Mouse (Mus musculus) intestine, embryonic 15.5 days (tissue): Measurements from ENCODE around the gene Ttc4. TPM values are rescaled to one million over a fixed set of nuclear protein-coding genes. Genes with fewer than 3 reads are reported as not detected.

Source experiments
- ATAC-seq: fragments of 200-750 bp; cut with Nextera tagmentation; 2 replicates; pipeline ENCODE4 v1.8.0; 2017; ENCODE audit warnings: moderate TSS enrichment, moderate library complexity
- H3K27ac ChIP-seq: fragments of 300-500 bp; sonication (generic); 2 replicates; pipeline ENCODE4 v1.5.1; 2015; ENCODE audit warnings: mild to moderate bottlenecking, inconsistent platforms
- H3K27me3 ChIP-seq: fragments of 300-500 bp; sonication (generic); replicated peaks from 2 replicates; pipeline ENCODE4 v1.6.1; 2015; ENCODE audit warnings: inconsistent platforms
- H3K36me3 ChIP-seq: fragments of 300-500 bp; sonication (generic); 2 replicates; pipeline ENCODE4 v1.6.1; 2015; ENCODE audit warnings: inconsistent platforms
- H3K4me1 ChIP-seq: fragments of 300-500 bp; sonication (generic); replicated peaks from 2 replicates; pipeline ENCODE4 v1.6.1; 2015; ENCODE audit warnings: inconsistent platforms
- H3K4me2 ChIP-seq: fragments of 300-500 bp; sonication (generic); replicated peaks from 2 replicates; pipeline ENCODE4 v1.6.1; 2015; ENCODE audit warnings: mild to moderate bottlenecking, inconsistent platforms
- H3K4me3 ChIP-seq: fragments of 300-500 bp; sonication (generic); replicated peaks from 2 replicates; pipeline ENCODE4 v1.5.1; 2015; ENCODE audit warnings: inconsistent platforms
- H3K9ac ChIP-seq: fragments of 300-500 bp; sonication (generic); 2 replicates; pipeline ENCODE4 v1.6.1; 2015; ENCODE audit warnings: inconsistent platforms
- H3K9me3 ChIP-seq: fragments of 300-500 bp; sonication (generic); 2 replicates; pipeline ENCODE4 v1.6.1; 2016; ENCODE audit warnings: inconsistent platforms
- WGBS: fragments of 180-500 bp; shearing (Covaris S2); methylation state at CpG from one replicate; pipeline ENCODE4 v1.1.7; 2015; 5-methylcytosine and 5-hydroxymethylcytosine counted together
- polyA plus RNA-seq: library from polyadenylated mRNA; unstranded; fragments of >200 nt; fragmentation: Nextera tagmentation; extraction: Ambion mirVana; gene quantifications from 2 replicates; pipeline ENCODE4 v1.2.1, GENCODE M21; 2015

The Ttc4 gene
- polyA plus RNA-seq, 1 experiment from 2014 or later = 72.0 TPM

DNA sequence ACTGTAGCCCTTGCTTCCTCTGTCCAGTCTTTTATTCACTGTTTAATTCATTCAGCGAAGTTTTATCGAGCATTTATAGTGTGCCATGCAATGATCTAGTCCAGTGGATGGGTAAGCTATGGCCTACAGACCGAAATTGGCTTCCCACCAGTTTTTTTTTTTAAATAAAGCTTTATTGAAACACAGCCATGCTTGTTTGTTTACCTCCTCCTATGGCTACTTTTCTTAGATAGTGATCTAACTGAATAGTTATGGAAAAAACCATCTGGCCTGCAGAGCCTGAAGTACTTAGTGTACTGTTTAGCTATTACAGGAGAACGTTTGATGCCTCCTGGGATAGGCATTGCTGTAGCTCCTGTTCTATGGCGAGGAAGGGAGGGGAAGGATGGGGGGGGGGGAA is 32.9 kb downstream of the Ttc4 start:
- ATAC-seq = no peak

GRCm38 (mm10) chr4:106644218-106644610 is 34.5 kb downstream of the Ttc4 start:
- WGBS = 58% methylated on average over 6 of the region's 6 CpGs

More for the DNA sequence above, 32.9 kb downstream of the Ttc4 start:
- Histone ChIP-seq H3K27me3 (no peaks in the 10 kb centered on the region), H3K9ac (no peak overlapping the region), H3K4me3 (no peak overlapping the region), H3K4me1 (peaks cover 20% of the 10 kb centered on the region), H3K4me2 (no peak overlapping the region), H3K9me3 (no peaks in the 10 kb centered on the region), H3K36me3 (no peaks in the 10 kb centered on the region), H3K27ac (no peak overlapping the region)
- WGBS = 77% methylated on average over 5 of the region's 5 CpGs

DNA sequence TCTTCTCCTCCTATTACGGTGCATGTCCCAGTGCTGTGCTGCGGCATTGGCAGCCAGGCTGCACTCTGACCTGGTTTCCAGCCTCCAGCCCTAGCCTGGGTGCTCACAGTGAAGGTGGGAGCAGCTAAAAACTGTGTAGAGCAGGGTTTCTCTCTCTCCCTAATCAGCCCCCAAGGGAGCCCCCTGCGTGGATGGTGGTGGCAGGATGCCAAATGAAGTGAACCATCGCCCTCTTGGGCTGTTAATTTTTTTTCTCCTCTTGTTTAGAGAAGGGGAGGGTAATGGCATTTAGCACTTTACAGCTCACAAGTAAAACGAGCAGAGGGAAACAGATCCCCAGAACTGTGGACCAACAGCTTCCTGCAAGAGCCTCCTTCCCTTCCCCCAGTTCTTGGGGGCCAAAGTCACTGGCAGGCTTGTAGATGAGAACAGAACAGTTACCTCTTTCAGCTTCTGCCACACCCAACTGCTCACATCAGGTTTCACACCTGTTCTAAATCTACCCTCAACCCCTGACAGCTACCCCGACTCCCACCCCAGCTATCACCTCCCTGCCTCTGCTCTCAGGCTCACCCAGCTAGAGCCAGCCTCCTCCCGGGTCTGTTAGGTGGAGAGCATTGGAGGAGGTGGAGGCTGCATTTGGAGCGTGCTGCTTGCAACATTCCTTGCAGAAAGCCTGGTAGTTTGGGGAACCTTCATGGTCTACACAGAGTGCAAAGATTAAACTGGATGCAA is 35.1 kb downstream of the Ttc4 start:
- H3K4me2 ChIP-seq = peak overlapping the region; percentile 42

More at GRCm38 (mm10) chr4:106644218-106644610, 34.5 kb downstream of the Ttc4 start:
- Histone ChIP-seq H3K9ac (0 out of 2 replicates have a peak overlapping the region, but pooled peaks have one; percentile 13), H3K27ac (peak overlapping the region; percentile 71), H3K36me3 (no peaks in the 10 kb centered on the region), H3K4me3 (no peak overlapping the region), H3K9me3 (no peaks in the 10 kb centered on the region), H3K4me1 (peaks cover 20% of the 10 kb centered on the region), H3K27me3 (no peaks in the 10 kb centered on the region), H3K4me2 (no peak overlapping the region)
- no peak for ATAC-seq

DNA sequence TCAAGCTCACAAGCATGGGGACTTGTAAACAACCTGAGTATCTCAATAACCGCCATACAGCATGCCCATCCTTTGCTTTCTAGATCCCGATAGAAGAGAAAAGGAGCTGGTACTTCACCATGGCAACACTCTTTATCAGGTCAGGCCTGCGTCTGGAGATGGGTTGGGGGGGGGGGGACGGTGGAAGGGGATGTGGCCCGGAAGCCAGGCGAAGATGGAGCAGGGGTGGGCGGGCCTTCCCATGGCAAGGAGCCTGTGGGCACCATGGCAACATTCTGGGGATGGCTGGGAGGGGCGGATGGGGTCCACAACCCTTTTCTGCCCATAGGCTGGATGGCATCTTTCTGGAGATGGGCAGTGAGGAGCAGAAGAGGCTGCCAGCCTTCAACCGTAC is 44.7 kb downstream of the Ttc4 start:
- H3K27me3 ChIP-seq = no peaks in the 10 kb centered on the region
- H3K4me3 ChIP-seq = no peak overlapping the region
- H3K36me3 ChIP-seq = no peaks in the 10 kb centered on the region
- 44% methylated on average over 9 of the region's 9 CpGs for WGBS
- H3K9ac ChIP-seq = no peak overlapping the region
- H3K27ac ChIP-seq = peak overlapping the region; percentile 60; the same call in 1 of the 2 replicates
- peaks cover 20% of the 10 kb centered on the region for H3K4me1 ChIP-seq
- H3K4me2 ChIP-seq = no peak overlapping the region
- no peaks in the 10 kb centered on the region for H3K9me3 ChIP-seq
- no peak for ATAC-seq

More for the DNA sequence above, 35.1 kb downstream of the Ttc4 start:
- Histone ChIP-seq H3K9me3 (no peaks in the 10 kb centered on the region), H3K9ac (0 out of 2 replicates have a peak overlapping the region, but pooled peaks have one; percentile 13), H3K27me3 (no peaks in the 10 kb centered on the region), H3K4me3 (no peak overlapping the region), H3K4me1 (peaks cover 20% of the 10 kb centered on the region), H3K36me3 (no peaks in the 10 kb centered on the region), H3K27ac (peak overlapping the region; percentile 71)
- WGBS = 8% methylated on average over 8 of the region's 8 CpGs
- ATAC-seq = peak; percentile 82

- no peak overlapping the region for H3K9ac ChIP-seq
- ATAC-seq = no peak
Observed at GRCm38 (mm10) chr4:106633281-106634085, 45.3 kb downstream of the Ttc4 start.

GRCm38 (mm10) chr4:106632313-106632712 is 46.4 kb downstream of the Ttc4 start:
- ATAC-seq = no peak
- 22% methylated on average over 2 of the region's 3 CpGs for WGBS
- no peaks in the 10 kb centered on the region for H3K36me3 ChIP-seq

More at GRCm38 (mm10) chr4:106633281-106634085, 45.3 kb downstream of the Ttc4 start:
- Histone ChIP-seq H3K9me3 (no peaks in the 10 kb centered on the region), H3K4me1 (peaks cover 22% of the 10 kb centered on the region), H3K4me3 (no peak overlapping the region), H3K27ac (peak overlapping the region; percentile 60), H3K27me3 (no peaks in the 10 kb centered on the region), H3K36me3 (no peaks in the 10 kb centered on the region), H3K4me2 (no peak overlapping the region)
- WGBS = 33% methylated on average over 8 of the region's 8 CpGs

DNA sequence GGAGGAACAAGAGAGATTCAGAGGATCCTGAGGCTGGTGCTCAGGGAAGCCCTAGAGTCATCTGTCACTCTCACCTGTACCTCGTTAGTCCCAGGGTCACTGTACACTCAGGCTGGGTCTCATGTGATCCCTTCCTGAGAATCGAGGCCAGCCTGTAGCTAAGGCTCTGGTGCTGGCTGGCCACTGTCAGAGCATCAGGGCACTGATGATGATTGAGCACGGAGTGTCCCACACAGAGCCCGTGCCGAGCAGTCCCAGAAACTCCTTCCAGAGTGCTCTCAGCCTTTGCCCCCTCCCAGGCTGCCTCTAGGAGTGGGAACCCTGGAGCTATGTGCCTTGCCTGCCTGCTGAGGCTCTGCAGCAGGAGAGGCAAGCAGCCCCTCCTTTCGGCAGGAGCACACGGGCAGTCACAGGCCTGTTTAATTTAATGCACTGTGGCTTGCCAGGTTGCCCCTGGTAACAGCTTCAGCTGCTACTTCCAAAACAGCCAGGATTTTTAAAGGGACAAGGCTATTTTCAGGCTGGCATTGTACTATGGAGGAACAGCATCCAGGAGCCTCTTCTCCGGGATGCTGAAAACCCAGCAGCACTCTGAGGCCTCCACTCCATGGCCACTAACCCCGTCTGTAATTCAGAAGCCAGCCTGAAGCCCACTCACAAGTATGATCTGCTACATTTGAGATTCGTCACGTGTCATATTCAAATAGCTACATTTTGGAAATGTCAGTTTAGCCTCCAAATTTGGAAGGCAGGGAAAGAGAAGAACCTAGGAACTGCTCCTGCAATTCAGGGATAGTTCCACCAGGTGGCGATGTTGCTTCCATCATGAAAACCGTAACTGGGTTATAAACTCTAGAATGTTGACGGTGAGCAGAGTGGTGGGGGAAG is 48.2 kb downstream of the Ttc4 start:
- WGBS = 22% methylated on average over 14 of the region's 14 CpGs
- H3K4me1 ChIP-seq = peaks cover 30% of the 10 kb centered on the region
- no peak overlapping the region for H3K9ac ChIP-seq
- no peaks in the 10 kb centered on the region for H3K27me3 ChIP-seq
- H3K4me3 ChIP-seq = no peak overlapping the region
- 0 out of 2 replicates have a peak, but pooled peaks have one; percentile 12 for ATAC-seq
- no peaks in the 10 kb centered on the region for H3K36me3 ChIP-seq
- no peak overlapping the region for H3K4me2 ChIP-seq
- no peaks in the 10 kb centered on the region for H3K9me3 ChIP-seq
- H3K27ac ChIP-seq = no peak overlapping the region; the same call in 1 of the 2 replicates

More at GRCm38 (mm10) chr4:106632313-106632712, 46.4 kb downstream of the Ttc4 start:
- H3K4me2 ChIP-seq = no peak overlapping the region
- H3K9ac ChIP-seq = no peak overlapping the region
- no peak overlapping the region for H3K27ac ChIP-seq
- H3K4me3 ChIP-seq = no peak overlapping the region
- no peaks in the 10 kb centered on the region for H3K27me3 ChIP-seq
- peaks cover 30% of the 10 kb centered on the region for H3K4me1 ChIP-seq
- H3K9me3 ChIP-seq = no peaks in the 10 kb centered on the region

DNA sequence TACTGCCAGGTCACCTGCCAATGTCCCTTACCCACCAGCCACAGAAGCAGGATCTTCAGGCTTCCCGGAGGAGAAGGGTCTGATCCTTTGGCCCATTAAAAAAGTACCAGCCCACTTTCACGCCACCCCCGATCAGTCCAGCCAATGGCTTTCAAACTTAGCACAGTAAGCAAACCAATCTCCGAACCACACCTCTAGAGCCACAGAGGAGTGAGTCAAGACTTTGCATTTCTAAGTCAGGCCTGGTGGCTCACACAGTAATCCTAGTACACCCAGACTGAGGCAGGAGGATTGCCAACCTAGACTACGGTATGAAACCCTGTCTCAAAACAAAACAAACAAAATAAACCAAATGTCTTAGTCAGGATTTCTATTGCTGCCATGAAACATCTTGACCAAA is 49.4 kb downstream of the Ttc4 start:
- peak; percentile 42 for ATAC-seq
- peak overlapping the region; percentile 76 for H3K27ac ChIP-seq

GRCm38 (mm10) chr4:106628650-106629360 is 49.9 kb downstream of the Ttc4 start:
- Histone ChIP-seq H3K4me1 (peaks cover 30% of the 10 kb centered on the region), H3K4me3 (no peak overlapping the region), H3K27ac (peak overlapping the region; percentile 76), H3K4me2 (peak overlapping the region; percentile 19; the same call in 1 of the 2 replicates), H3K36me3 (no peaks in the 10 kb centered on the region), H3K9me3 (no peaks in the 10 kb centered on the region), H3K27me3 (peaks cover 6% of the 10 kb centered on the region), H3K9ac (no peak overlapping the region)
- WGBS = 27% methylated on average over 9 of the region's 9 CpGs
- peak; percentile 89 for ATAC-seq

More for the DNA sequence above, 49.4 kb downstream of the Ttc4 start:
- Histone ChIP-seq H3K4me2 (peak overlapping the region; percentile 19; the same call in 1 of the 2 replicates), H3K27me3 (peaks cover under 1% of the 10 kb centered on the region; the same call in 1 of the 2 replicates), H3K4me3 (no peak overlapping the region), H3K4me1 (peaks cover 30% of the 10 kb centered on the region), H3K9ac (no peak overlapping the region), H3K36me3 (no peaks in the 10 kb centered on the region), H3K9me3 (no peaks in the 10 kb centered on the region)
- 51% methylated on average over 5 of the region's 5 CpGs for WGBS

DNA sequence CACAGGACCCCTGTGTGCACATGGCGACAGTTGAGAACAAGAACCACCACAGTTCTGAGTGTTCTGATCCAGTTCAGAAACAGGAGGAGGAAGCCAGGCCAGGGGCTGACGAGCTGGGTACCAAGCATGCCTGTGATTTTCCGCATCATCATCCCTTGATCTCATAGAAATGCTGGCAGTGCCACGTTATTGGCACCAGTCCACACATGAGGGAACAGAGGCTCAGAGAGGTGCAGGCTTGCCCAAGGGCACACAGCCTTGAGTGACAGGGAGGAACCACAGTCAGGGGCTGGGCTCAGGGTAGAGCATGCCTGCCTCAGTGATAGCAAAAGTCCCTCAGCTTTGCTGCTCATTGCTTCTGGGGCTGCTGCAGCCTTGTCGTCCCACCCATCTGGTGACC is 50.9 kb downstream of the Ttc4 start:
- Histone ChIP-seq H3K9me3 (no peaks in the 10 kb centered on the region), H3K27me3 (peaks cover 16% of the 10 kb centered on the region), H3K9ac (no peak overlapping the region), H3K4me3 (no peak overlapping the region), H3K4me1 (peaks cover 27% of the 10 kb centered on the region), H3K27ac (no peak overlapping the region), H3K4me2 (no peak overlapping the region), H3K36me3 (no peaks in the 10 kb centered on the region)
- 75% methylated on average over 5 of the region's 5 CpGs for WGBS
- no peak for ATAC-seq

DNA sequence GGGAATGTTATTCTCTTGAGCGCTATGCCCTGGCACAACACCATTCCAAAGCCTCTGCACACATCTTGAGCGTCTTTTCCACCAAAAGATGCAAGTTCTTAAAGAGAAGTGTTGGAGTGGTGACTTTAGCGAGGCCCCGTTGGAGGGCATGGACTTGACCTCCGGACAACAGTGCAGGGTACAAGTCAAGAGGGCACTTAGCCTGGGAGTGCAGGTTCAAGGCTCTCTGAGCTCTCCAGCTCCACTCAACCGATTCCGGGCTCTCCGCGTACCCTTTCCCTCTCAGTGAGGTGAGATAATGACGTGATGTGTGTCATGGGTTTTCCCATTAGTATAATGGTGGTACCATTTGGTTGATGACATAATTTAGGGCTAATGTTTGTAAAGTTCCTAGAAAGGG is 54.5 kb downstream of the Ttc4 start:
- H3K36me3 ChIP-seq = no peaks in the 10 kb centered on the region
- no peak overlapping the region for H3K4me2 ChIP-seq
- peaks cover 27% of the 10 kb centered on the region for H3K27me3 ChIP-seq
- no peaks in the 10 kb centered on the region for H3K9me3 ChIP-seq
- ATAC-seq = no peak
- H3K9ac ChIP-seq = no peak overlapping the region
- H3K27ac ChIP-seq = no peak overlapping the region
- peaks cover 22% of the 10 kb centered on the region; the same call in 1 of the 2 replicates for H3K4me1 ChIP-seq
- 92% methylated on average over 10 of the region's 10 CpGs for WGBS
- no peak overlapping the region for H3K4me3 ChIP-seq
